Mouse (Mus musculus) kidney, postnatal 25 days (tissue): ENCODE measurements at regions not wholly inside any gene's neighbourhood (a gene's known extent, or its start where the extent isn't known, plus 50 kb on each side); places are given as distances from the start of the nearest gene placed in this dataset.

Experiments used
- DNase-seq, 2 experiments: peaks; one replicate each; pipeline ENCODE4 v3.0.0; 2021; ENCODE audit warnings: mixed read lengths in 2 of 2

GRCm38 (mm10) chr8:127662776-127663499 is 599.2 kb downstream of the Pard3 start:
- no peak for DNase-seq

- no peak for DNase-seq
Measured at GRCm38 (mm10) chr8:127666606-127667005, 602.9 kb downstream of the Pard3 start.

GRCm38 (mm10) chr8:127668991-127669390 is 605.3 kb downstream of the Pard3 start:
- no peak for DNase-seq

GRCm38 (mm10) chr8:127674063-127674462 is 610.4 kb downstream of the Pard3 start:
- no peak for DNase-seq

- no peak for DNase-seq
Measured at GRCm38 (mm10) chr8:127675377-127675776, 611.7 kb downstream of the Pard3 start.

- DNase-seq = no peak
Measured at GRCm38 (mm10) chr8:127680205-127680604, 616.5 kb downstream of the Pard3 start.

- DNase-seq = no peak
Measured at GRCm38 (mm10) chr8:127684213-127684612, 620.5 kb downstream of the Pard3 start.

- DNase-seq = no peak
Measured at GRCm38 (mm10) chr8:127690792-127691191, 627.1 kb downstream of the Pard3 start.

- no peak for DNase-seq
Measured at GRCm38 (mm10) chr8:127698404-127698803, 634.7 kb downstream of the Pard3 start.

GRCm38 (mm10) chr8:127704406-127704805 is 640.7 kb downstream of the Pard3 start:
- DNase-seq = no peak

- DNase-seq = no peak
Measured at GRCm38 (mm10) chr8:127706051-127706835, 642.5 kb downstream of the Pard3 start.

GRCm38 (mm10) chr8:127709439-127709838 is 645.7 kb downstream of the Pard3 start:
- no peak for DNase-seq

- no peak for DNase-seq
Measured at GRCm38 (mm10) chr8:127715097-127715496, 643.3 kb upstream of the Nrp1 start.

- no peak for DNase-seq
Measured at GRCm38 (mm10) chr8:127717969-127718368, 640.4 kb upstream of the Nrp1 start.

GRCm38 (mm10) chr8:127719881-127720280 is 638.5 kb upstream of the Nrp1 start:
- no peak for DNase-seq

- DNase-seq = no peak
Measured at GRCm38 (mm10) chr8:127720593-127721290, 637.7 kb upstream of the Nrp1 start.

GRCm38 (mm10) chr8:127721624-127722023 is 636.8 kb upstream of the Nrp1 start:
- DNase-seq = no peak

- no peak for DNase-seq
Measured at GRCm38 (mm10) chr8:127734059-127734458, 624.3 kb upstream of the Nrp1 start.

GRCm38 (mm10) chr8:127742236-127742635 is 616.2 kb upstream of the Nrp1 start:
- no peak for DNase-seq

GRCm38 (mm10) chr8:127745221-127745620 is 613.2 kb upstream of the Nrp1 start:
- peak in 1 of 2 experiments; percentile 7 for DNase-seq

GRCm38 (mm10) chr8:127746456-127746855 is 611.9 kb upstream of the Nrp1 start:
- DNase-seq = no peak

GRCm38 (mm10) chr8:127752871-127753270 is 605.5 kb upstream of the Nrp1 start:
- no peak for DNase-seq

- peak; percentile 62 to 70 for DNase-seq
Measured at GRCm38 (mm10) chr8:127753793-127754565, 604.4 kb upstream of the Nrp1 start.
